Mouse (Mus musculus) hindbrain, embryonic 16.5 days (tissue): Measurements from ENCODE around the gene Cnot8. TPM values are rescaled to one million over a fixed set of nuclear protein-coding genes. Genes with fewer than 3 reads are reported as not detected.
A peak's percentile ranks its signal among the peaks of the same experiment; 100 is the strongest.
"Not testable (repeated sequence)": the region's sequence is repeated elsewhere in the genome, so short reads cannot be mapped to it uniquely, and the experiment has no call there.

Source experiments
- ATAC-seq: fragments of 200-750 bp; cut with Nextera tagmentation; 2 replicates; pipeline ENCODE4 v1.8.0; 2017; ENCODE audit warnings: moderate TSS enrichment, moderate library complexity
- H3K27ac ChIP-seq: fragments of 300-500 bp; sonication (generic); 2 replicates; pipeline ENCODE4 v1.5.1; 2014; ENCODE audit warnings: low read depth, mild to moderate bottlenecking, control low read depth, low read length, moderate library complexity
- H3K27me3 ChIP-seq: fragments of 300-500 bp; sonication (generic); replicated peaks from 2 replicates; pipeline ENCODE4 v1.6.1; 2014; ENCODE audit warnings: low read length; ENCODE audit not compliant: control insufficient read depth, insufficient read depth
- H3K36me3 ChIP-seq: fragments of 300-500 bp; sonication (generic); 2 replicates; pipeline ENCODE4 v1.6.1; 2014; ENCODE audit warnings: mild to moderate bottlenecking, low read length, moderate library complexity, mixed read lengths; ENCODE audit not compliant: control insufficient read depth, insufficient read depth
- H3K4me1 ChIP-seq: fragments of 300-500 bp; sonication (generic); 2 replicates; pipeline ENCODE4 v1.6.1; 2014; ENCODE audit warnings: low read depth, low read length; ENCODE audit not compliant: control insufficient read depth, insufficient read depth
- H3K4me2 ChIP-seq: fragments of 300-500 bp; sonication (generic); 2 replicates; pipeline ENCODE4 v1.6.1; 2014; ENCODE audit warnings: mild to moderate bottlenecking, low read length, control low read depth, moderate library complexity
- H3K4me3 ChIP-seq: fragments of 300-500 bp; sonication (generic); 2 replicates; pipeline ENCODE4 v1.5.1; 2014; ENCODE audit warnings: mild to moderate bottlenecking, low read length, control low read depth, moderate library complexity
- H3K9ac ChIP-seq: fragments of 300-500 bp; sonication (generic); 2 replicates; pipeline ENCODE4 v1.6.1; 2014; ENCODE audit warnings: low read depth, mild to moderate bottlenecking, control low read depth, low read length, moderate library complexity
- H3K9me3 ChIP-seq: fragments of 300-500 bp; sonication (generic); 2 replicates; pipeline ENCODE4 v1.6.1; 2014; ENCODE audit warnings: mild to moderate bottlenecking, low read length, moderate library complexity; ENCODE audit not compliant: control insufficient read depth
- WGBS: fragments of 180-500 bp; shearing (Covaris S2); extraction: QIAGEN DNeasy Blood & Tissue Kit; methylation state at CpG from one replicate; pipeline ENCODE4 v1.1.7; 2014; 5-methylcytosine and 5-hydroxymethylcytosine counted together
- polyA plus RNA-seq: library from polyadenylated mRNA; unstranded; fragments of >200 nt; fragmentation: Nextera tagmentation; extraction: Ambion mirVana; gene quantifications from 2 replicates; pipeline ENCODE4 v1.2.1, GENCODE M21; 2015

The Cnot8 gene
- polyA plus RNA-seq, result 96.1 and 103 TPM in 2 replicates

DNA sequence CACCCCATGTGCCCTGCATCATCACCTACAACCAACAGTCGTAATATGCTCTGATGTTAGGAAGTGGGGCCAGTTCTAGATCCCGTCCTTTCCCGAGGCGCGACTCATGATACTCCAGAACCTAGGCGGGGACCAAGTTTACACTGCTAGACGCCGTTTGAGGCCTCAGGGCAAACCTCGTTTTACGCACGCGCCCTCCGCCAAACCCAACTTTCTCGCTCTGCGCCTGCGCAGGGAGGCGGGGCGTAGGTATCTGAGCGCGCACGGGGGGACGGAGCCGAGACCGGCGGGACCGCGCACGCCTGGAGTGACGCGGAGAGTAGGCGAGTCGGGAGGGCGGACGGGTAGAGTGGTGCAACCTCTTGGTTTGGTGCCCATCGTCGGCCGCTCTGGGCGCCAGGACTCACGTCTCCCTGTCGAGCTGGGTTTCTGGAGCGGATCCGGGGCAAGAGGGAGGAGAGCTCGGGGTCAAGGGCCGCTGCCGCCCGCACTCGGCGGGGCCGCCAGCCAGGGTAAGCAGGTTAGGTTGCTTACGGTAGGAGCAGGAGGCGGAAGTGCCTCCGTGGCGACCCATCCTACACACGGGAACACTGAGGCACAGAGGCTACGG, at the start of gene Cnot8:
Gene Cnot8, plus strand, starts transcription at position 457 of the 610 bp plus-strand sequence.
- H3K9me3 ChIP-seq, result no peaks in the 10 kb centered on the region
- peak; percentile 98 for ATAC-seq
- H3K9ac ChIP-seq, result peak within 1 kb of the TSS; percentile 86
- H3K27me3 ChIP-seq, result peaks cover 2% of the 10 kb centered on the region
- under 1% methylated on average over 53 of the region's 55 CpGs for WGBS
- peak within 1 kb of the TSS; percentile 72 for H3K4me2 ChIP-seq
- H3K4me1 ChIP-seq, result peaks cover 15% of the 10 kb centered on the region
- peak within 1 kb of the TSS; percentile 74 for H3K4me3 ChIP-seq
- peak within 1 kb of the TSS; percentile 85 for H3K27ac ChIP-seq
- H3K36me3 ChIP-seq, result no peaks in the 10 kb centered on the region

DNA sequence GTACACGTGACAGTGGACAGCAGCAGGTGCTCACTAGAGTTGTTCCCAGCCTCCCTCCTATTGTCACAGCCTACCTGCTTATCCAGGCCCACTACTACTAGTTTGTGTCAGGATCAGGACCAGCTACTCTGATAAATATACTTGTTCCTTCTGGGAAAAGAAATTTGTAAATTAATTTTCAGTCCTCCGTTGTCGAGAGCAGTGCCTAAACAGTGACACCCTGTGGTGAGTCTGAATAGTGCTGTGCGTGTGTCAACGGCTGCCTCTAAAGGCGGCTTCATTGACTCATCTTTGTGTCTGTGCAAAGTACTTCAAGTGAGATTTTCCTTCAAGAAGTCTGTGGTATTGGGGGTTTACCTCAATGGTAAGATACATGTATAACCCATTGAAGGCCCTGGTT, 46.5 kb upstream of the Cnot8 start:
- H3K27me3 ChIP-seq, result no peaks in the 10 kb centered on the region
- no peak overlapping the region for H3K27ac ChIP-seq
- H3K4me2 ChIP-seq, result no peak overlapping the region
- WGBS, result 40% methylated on average over 6 of the region's 6 CpGs
- H3K9ac ChIP-seq, result no peak overlapping the region
- no peaks in the 10 kb centered on the region for H3K4me1 ChIP-seq
- no peak; the same call in 1 of the 2 replicates for ATAC-seq
- H3K36me3 ChIP-seq, result peaks cover 35% of the 10 kb centered on the region
- H3K9me3 ChIP-seq, result no peaks in the 10 kb centered on the region
- no peak overlapping the region for H3K4me3 ChIP-seq

DNA sequence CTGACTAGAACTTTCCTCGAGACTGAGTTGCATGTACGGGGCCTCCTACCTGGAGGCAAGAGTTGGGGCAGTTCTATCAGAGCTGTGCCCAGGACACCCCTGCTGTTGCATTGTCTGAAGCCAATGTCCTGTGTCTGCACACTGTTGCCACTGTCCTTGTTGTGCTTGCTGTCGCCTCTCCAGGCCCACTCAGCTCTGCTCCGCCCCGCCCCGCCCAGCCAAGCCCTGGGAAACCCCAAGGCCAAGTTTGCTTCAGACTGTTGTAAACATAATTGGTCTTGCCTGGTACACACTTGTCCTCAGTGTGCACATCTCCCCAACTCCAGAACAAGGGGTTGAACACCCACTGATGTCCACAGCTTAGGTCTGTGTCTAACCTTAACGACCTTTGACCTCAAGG, 44.2 kb upstream of the Cnot8 start:
- not testable (repeated sequence) for ATAC-seq, H3K27me3 ChIP-seq, H3K4me2 ChIP-seq, H3K9me3 ChIP-seq, H3K4me3 ChIP-seq, H3K9ac ChIP-seq, H3K27ac ChIP-seq, H3K4me1 ChIP-seq
- 93% methylated on average over 7 of the region's 7 CpGs for WGBS
- H3K36me3 ChIP-seq, result peaks cover 29% of the 10 kb centered on the region

DNA sequence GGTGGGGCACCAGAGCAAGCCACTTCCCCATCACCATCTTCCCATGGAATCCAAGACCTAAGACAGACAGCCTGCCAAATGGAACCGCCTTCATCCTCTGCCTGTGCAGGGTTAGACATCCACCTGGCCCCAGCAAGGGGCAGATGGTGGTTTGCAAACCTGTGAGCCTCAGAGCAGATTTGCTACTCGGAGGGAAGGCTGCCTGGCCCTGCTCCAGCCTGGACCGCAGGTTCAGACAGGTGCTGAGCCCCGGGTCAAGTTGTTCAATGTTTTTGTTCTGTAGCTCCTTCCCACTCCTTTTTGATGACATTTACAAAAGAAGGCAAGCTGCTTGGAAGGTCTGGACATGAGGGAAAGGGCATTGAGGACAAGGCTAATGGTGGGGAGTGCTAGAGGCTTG, 42.7 kb upstream of the Cnot8 start:
- H3K36me3 ChIP-seq, result peaks cover 24% of the 10 kb centered on the region
- not testable (repeated sequence) for ATAC-seq, H3K27ac ChIP-seq, H3K4me3 ChIP-seq, H3K9ac ChIP-seq, H3K4me2 ChIP-seq, H3K9me3 ChIP-seq, H3K4me1 ChIP-seq, H3K27me3 ChIP-seq
- 90% methylated on average over 3 of the region's 4 CpGs for WGBS

DNA sequence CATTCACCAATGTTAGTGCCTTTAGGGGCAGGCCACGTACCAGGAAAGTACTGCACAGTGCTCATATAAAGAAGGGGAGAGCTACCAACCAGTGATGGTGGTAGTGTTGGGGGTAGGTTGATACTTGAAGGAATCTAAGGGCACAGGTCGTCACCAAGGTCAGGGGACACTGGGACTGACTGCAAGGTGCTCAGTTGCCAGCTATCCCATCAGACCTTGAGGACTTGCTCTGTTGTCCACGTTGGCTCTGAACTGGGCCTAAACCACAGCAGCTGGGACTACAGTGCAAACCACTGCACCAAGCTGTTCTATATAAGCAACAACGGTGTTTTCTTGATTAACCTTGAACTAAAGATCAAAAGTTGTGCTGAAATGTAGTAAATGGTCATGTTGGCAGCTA, 41.4 kb upstream of the Cnot8 start:
- WGBS, result 90% methylated on average over 4 of the region's 4 CpGs
- Histone ChIP-seq H3K9ac (no peak overlapping the region), H3K9me3 (no peaks in the 10 kb centered on the region), H3K27ac (no peak overlapping the region), H3K27me3 (no peaks in the 10 kb centered on the region), H3K4me2 (no peak overlapping the region), H3K4me1 (peaks cover 2% of the 10 kb centered on the region; the same call in 1 of the 2 replicates), H3K4me3 (no peak overlapping the region), H3K36me3 (peaks cover 15% of the 10 kb centered on the region)
- no peak for ATAC-seq

DNA sequence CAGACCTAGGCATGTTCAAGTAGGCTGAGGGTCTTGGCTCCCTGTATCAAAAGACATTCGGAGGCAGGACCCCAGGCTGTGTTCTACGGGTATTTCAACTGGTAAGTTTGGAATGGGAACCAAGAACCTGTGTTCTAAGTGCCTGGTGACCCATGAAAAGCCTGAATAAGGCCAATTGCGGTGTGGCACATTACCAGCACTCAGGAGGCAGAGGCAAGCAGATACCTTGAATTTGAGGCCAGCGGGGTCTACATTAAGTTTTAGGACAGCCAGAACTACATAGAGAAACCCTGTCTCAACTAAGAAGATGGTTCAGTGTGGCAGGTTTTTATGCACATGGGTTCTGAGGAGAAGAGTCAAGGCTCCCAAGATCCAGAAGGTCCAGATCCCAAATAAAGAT, 38.9 kb upstream of the Cnot8 start:
- H3K4me1 ChIP-seq, result peaks cover 2% of the 10 kb centered on the region; the same call in 1 of the 2 replicates

DNA sequence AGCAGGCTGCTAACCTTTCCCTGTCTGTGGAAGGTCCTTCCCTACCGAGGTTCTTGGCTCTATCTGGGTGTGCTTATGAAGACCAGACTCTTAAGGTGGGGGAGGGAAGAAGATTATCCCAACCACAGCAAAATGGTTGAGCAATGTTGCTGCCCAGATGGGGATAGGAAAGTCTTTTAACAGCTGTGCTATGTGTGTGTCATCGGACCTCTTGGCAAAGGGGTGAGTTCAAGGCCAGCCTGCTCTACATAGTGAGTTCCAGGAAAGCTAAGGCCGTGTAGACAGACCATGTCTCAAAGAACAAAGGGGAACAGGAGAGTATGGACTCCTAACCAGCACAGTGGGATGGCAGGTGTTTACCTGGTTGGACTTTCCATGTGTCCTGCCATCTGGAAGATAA, 31.0 kb upstream of the Cnot8 start:
- no peak for ATAC-seq
- no peaks in the 10 kb centered on the region for H3K27me3 ChIP-seq
- H3K4me2 ChIP-seq, result no peak overlapping the region
- H3K36me3 ChIP-seq, result no peaks in the 10 kb centered on the region
- no peaks in the 10 kb centered on the region for H3K9me3 ChIP-seq
- no peak overlapping the region for H3K27ac ChIP-seq
- H3K9ac ChIP-seq, result no peak overlapping the region
- H3K4me3 ChIP-seq, result no peak overlapping the region
- WGBS, result 86% methylated on average over 3 of the region's 3 CpGs
- H3K4me1 ChIP-seq, result no peaks in the 10 kb centered on the region

More for the DNA sequence above, 38.9 kb upstream of the Cnot8 start:
- Histone ChIP-seq H3K9ac (no peak overlapping the region), H3K9me3 (no peaks in the 10 kb centered on the region), H3K36me3 (peaks cover 3% of the 10 kb centered on the region), H3K27ac (no peak overlapping the region), H3K4me2 (no peak overlapping the region), H3K27me3 (no peaks in the 10 kb centered on the region), H3K4me3 (no peak overlapping the region)
- 82% methylated on average over 4 of the region's 4 CpGs for WGBS
- no peak for ATAC-seq

DNA sequence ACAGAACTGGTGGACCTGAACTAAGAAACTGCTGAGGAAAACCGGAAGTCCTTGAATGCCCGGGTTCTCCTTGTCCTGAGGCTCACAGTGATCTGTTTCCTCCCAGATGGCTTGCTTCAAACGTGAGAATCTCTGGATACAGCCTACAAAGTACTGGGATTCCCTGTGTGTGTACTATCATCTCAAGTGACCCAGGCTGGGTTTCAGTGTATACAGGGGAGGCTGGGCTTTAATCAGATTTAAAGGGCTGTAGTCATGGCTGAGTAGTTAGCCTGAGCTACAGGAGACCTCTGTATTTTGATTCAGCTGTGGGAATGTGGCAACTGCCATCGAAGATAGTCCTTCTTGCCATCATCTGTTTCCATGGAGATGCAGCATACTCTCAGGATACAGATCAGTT, 26.7 kb upstream of the Cnot8 start:
- Histone ChIP-seq H3K9ac (no peak overlapping the region), H3K4me3 (no peak overlapping the region), H3K36me3 (no peaks in the 10 kb centered on the region), H3K27me3 (no peaks in the 10 kb centered on the region), H3K4me1 (no peaks in the 10 kb centered on the region), H3K27ac (no peak overlapping the region), H3K4me2 (no peak overlapping the region), H3K9me3 (no peaks in the 10 kb centered on the region)
- ATAC-seq, result no peak
- WGBS, result 65% methylated on average over 4 of the region's 4 CpGs

DNA sequence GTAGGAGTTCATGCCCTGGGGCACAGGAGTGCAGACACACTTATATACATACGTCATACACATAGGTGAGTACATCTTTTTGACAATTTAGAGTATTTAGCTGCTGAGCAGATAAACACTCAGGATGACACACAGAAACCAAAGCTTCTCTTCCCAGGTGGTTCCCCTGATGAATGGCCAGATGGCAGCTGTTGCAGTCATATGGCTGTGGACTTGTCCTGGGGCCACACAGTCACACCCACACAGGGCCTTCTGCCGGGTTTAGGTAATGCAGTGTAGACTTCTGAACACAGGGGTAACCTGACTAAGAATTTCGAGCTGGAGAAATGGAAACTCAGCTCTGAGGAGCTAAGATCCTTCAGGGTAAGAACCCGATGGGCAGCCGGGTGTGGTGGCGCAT, 22.2 kb upstream of the Cnot8 start:
- no peak overlapping the region for H3K4me3 ChIP-seq

More for the DNA sequence above, 22.2 kb upstream of the Cnot8 start:
- no peak overlapping the region for H3K9ac ChIP-seq
- WGBS, result 89% methylated on average over 6 of the region's 6 CpGs
- ATAC-seq, result no peak
- H3K27me3 ChIP-seq, result no peaks in the 10 kb centered on the region
- H3K4me1 ChIP-seq, result no peaks in the 10 kb centered on the region
- no peak overlapping the region for H3K27ac ChIP-seq
- no peak overlapping the region for H3K4me2 ChIP-seq
- no peaks in the 10 kb centered on the region for H3K9me3 ChIP-seq
- no peaks in the 10 kb centered on the region for H3K36me3 ChIP-seq
